Mouse (Mus musculus) heart, postnatal 25 days (tissue): ENCODE measurements around the gene Susd2. TPM values are rescaled to one million over a fixed set of nuclear protein-coding genes. Genes with fewer than 3 reads are reported as not detected.

Experiments used
- total RNA-seq, 2 experiments: library from RNA; stranded (reverse); gene quantifications; 2 replicates each; pipeline ENCODE4 v1.2.3; 2021

The Susd2 gene
- total RNA-seq, 2 experiments from 2014 or later, result 1.6 to 2.0 TPM

Other genes with a start within 250 kb of the Susd2 start
- under 1 TPM; 0.22 to 0.70 TPM for gene Upb1, start 242.9 kb downstream of the Susd2 start, total RNA-seq
- 10 to 100 TPM; 65.8 to 72.0 TPM for gene Snrpd3, start 126.5 kb downstream of the Susd2 start, total RNA-seq
- gene Gucd1, start 126.0 kb downstream of the Susd2 start, total RNA-seq, result 10 to 100 TPM; 40.1 to 40.4 TPM
- gene Lrrc75b, start 83.7 kb downstream of the Susd2 start, total RNA-seq, result 1 to 10 TPM in 1 of 2 experiments, under 1 TPM in 1; 0.67 to 1.6 TPM
- gene Ggt1, start 82.4 kb downstream of the Susd2 start, total RNA-seq, result not detected
- gene Ggt5, start 54.7 kb downstream of the Susd2 start, total RNA-seq, result 1 to 10 TPM; 5.3 to 6.9 TPM
- 10 to 100 TPM; 19.6 to 22.6 TPM for gene Cabin1, start 120.3 kb upstream of the Susd2 start, total RNA-seq
- gene Ddt, start 129.4 kb upstream of the Susd2 start, total RNA-seq, result 100 to 1,000 TPM in 1 of 2 experiments, 10 to 100 TPM in 1; 93.7 to 102 TPM
- under 1 TPM in 1 of 2 experiments, not detected in 1; 0.44 TPM for gene Gm20441, start 136.9 kb upstream of the Susd2 start, total RNA-seq
- gene Gstt3, start 137.4 kb upstream of the Susd2 start, total RNA-seq, result 1 to 10 TPM; 3.1 to 3.3 TPM
- gene Gstt1, start 154.6 kb upstream of the Susd2 start, total RNA-seq, result 10 to 100 TPM; 12.2 to 13.4 TPM
- not detected for gene Gstt4, start 178.5 kb upstream of the Susd2 start, total RNA-seq
- gene Gstt2, start 193.4 kb upstream of the Susd2 start, total RNA-seq, result 10 to 100 TPM in 1 of 2 experiments, 1 to 10 TPM in 1; 9.3 to 10.9 TPM
- gene Mif, start 216.2 kb upstream of the Susd2 start, total RNA-seq, result 100 to 1,000 TPM; 202 to 203 TPM
- under 1 TPM; 0.26 to 0.78 TPM for gene Derl3, start 249.4 kb upstream of the Susd2 start, total RNA-seq